Mouse (Mus musculus) embryonic stem cell, embryonic (primary cell): ENCODE results near the gene Ppm1d.

Experiments used
- CTCF ChIA-PET, 4 experiments: fragments of 300-600 bp in 2 of 4; fragments of 350-600 bp in 2 of 4; sonication (Branson Sonifier 250); formaldehyde crosslinking; loops; one replicate each; lab custom pipeline; 2022; ENCODE audit warnings: inconsistent platforms in 2 of 4; lab: Charles Lee
- POLR2A ChIA-PET, 4 experiments: fragments of 300-600 bp in 2 of 4; fragments of 350-600 bp in 2 of 4; sonication (Branson Sonifier 250); formaldehyde crosslinking; loops; one replicate each; lab custom pipeline; 2022; ENCODE audit warnings: antibody characterized with exemption in 4 of 4, inconsistent platforms in 1 of 4; lab: Charles Lee

Gene Ppm1d

GRCm38 (mm10) chr11:85311645-85312490 lies 824 bp downstream of the Ppm1d start:
- CTCF ChIA-PET = no interaction called here
- POLR2A ChIA-PET = interaction anchor here in 2 of 4 experiments (0.9 to 2.5 kb wide), 16 partner anchors 9 to 604 kb away, joined by 3 to 37 read pairs (median 6); partner anchors contain the start of genes Appbp2 (in 2 of the 2), Bcas3 (in 2 of the 2) and Usp32 (in 1 of the 2)

DNA sequence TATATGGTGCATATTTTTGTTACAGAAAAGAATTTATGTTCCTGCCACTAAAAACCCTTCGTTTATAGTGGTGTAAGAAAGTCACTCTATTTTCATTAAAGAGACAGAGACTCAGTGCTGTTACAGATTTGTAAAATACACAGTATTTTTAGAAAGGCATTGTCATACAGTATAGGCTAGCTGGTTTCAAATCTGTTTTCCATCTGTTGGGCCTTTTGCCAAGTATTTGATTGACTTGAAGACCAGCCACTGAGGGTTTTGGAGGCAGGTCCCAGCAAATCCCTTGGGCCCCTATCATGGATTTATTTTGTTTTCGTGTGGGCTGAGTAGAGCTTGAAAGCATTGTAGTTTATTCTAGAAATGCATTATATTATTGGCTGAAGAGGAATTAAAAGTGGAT lies 1.8 kb downstream of the Ppm1d start:
- POLR2A ChIA-PET = interaction anchor here in 1 of 4 experiments (1.9 kb wide), 1 partner anchor 40 kb away, joined by 7 read pairs; the partner anchor contains the start of gene Bcas3
- CTCF ChIA-PET = no interaction called here

DNA sequence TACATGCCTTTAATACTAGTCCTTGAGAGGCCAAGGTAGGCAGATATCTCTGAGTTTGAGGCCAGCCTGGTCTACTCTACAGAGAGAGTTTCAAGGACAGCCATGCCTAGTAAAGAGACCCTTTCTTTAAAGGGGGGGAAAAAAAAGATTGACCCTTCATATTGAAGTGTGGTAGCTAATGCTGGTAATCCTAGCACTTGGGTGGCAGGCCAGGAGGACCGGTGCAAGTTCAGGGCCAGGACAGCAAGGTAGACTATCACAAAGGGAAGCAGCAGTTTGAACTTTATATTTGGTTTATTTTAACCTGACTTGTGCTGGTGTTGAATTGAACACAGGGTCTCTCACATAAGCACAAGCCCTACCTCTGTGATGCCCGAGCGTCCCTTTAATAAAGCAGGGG lies 2.3 kb downstream of the Ppm1d start:
- ChIA-PET POLR2A (interaction anchor here in 2 of 4 experiments (0.7 to 2.0 kb wide), 5 partner anchors 8 to 39 kb away, joined by 3 to 7 read pairs (median 4); partner anchors contain the start of gene Bcas3 (in 2 of the 2)), CTCF (no interaction called here)

DNA sequence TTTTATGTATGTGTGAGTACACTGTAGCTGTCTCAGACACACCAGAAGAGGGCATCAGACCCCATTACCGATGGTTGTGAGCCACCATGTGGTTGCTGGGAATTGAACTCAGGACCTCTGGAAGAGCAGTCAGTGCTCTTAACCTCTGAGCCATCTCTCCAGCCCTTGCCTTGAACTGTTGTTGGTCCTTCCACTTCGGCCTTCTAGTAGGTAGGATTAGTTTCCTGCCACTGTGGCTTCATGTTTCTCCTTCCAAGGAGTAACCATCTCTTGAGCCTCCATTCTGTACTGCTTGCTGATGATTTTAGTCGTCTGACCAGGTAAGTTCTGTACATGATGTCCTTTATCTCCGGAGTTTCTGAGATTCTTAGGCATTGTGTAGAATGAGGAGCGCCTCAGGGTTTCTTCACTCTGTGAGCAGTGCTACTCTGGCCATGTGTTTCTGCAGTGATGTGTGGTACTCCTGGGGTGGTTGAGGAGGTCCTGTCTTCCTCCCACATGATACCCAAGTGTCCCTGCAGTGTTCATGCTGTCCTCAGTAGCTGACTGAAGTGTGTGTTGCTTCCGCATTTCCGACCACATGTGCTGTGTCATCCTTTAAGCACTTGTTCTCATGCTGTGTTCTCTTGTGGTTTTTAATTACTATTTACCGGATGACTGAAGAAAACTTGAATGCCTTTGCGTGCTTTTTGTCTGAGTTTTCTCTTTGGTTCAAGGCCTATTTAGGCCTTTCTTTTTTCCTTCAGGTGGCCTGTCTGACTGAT lies 12.7 kb downstream of the Ppm1d start:
- CTCF ChIA-PET = no interaction called here
- POLR2A ChIA-PET = interaction anchor here in 1 of 4 experiments (1.4 kb wide), 1 partner anchor 11 kb away, joined by 3 read pairs; no protein-coding TSS in a partner anchor

DNA sequence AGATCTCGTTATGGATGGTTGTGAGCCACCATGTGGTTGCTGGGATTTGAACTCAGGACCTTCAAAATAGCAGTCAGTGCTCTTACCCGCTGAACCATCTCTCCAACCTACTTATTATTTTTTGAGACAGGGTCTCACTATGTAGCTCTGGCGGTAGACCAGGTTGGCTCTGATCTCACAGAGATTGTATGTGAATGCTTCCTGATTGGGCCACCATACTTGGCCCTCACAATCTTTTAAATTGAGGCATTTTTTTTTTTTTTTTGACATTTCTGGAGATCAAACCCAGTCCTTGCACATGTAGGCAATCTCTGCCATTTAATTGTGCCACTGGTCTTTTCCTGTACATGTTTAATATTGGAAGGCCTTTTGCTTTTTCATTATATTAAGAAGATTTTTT lies 17.7 kb downstream of the Ppm1d start:
- ChIA-PET POLR2A (interaction anchor here in 2 of 4 experiments (1.1 to 1.8 kb wide), 3 partner anchors 18 to 24 kb away, joined by 3 to 7 read pairs (median 5); partner anchors contain the start of genes Bcas3 (in 2 of the 2) and Ppm1d (in 1 of the 2)), CTCF (interaction anchor here in 3 of 4 experiments (0.6 to 1.4 kb wide), 7 partner anchors 18 to 691 kb away, joined by 3 to 5 read pairs (median 3); partner anchors contain the start of gene Ppm1d (in 1 of the 3))

DNA sequence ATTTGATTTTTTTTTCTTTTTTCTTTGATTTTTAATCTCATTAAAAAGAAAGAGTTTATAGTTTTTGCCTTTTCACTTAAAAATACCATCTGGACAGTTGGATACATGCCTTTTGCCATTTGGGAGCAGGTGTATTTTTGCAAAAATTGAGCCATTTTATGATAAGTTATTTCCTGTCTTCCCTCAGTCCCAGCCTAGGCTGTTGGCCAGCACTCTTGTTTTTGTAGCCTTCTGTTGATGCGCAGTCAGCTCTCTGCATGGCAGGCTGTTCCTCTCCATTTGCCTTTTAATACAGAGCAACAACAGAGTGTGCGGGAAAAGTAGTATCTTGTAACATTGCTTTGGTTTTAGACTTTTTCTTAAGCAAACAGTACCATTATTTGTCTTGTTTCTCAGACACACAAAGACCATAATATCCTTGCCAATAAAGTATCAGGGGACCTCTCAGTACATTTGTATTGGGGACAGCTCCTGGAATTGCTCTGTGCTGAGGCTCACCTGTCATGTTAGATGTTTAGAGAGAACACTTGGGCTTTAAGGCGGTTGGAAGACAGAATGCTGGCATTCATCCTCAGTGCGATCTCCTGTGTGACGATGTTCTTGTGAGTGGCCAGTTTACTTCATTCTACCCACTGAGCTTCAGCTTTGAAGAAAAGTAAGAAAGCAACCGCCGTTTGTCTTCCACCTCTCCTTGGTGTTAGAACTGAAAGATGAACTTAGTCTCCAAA lies 18.3 kb downstream of the Ppm1d start:
- ChIA-PET POLR2A (interaction anchor here in 1 of 4 experiments (0.7 to 1.8 kb wide), 2 partner anchors 11 to 24 kb away, joined by 3 to 7 read pairs; partner anchors contain the start of gene Bcas3), CTCF (interaction anchor here in 2 of 4 experiments (0.6 to 1.1 kb wide), 3 partner anchors 18 to 1094 kb away, joined by 3 to 4 read pairs (median 3); partner anchors contain the start of gene Ppm1d (in 1 of the 2))

DNA sequence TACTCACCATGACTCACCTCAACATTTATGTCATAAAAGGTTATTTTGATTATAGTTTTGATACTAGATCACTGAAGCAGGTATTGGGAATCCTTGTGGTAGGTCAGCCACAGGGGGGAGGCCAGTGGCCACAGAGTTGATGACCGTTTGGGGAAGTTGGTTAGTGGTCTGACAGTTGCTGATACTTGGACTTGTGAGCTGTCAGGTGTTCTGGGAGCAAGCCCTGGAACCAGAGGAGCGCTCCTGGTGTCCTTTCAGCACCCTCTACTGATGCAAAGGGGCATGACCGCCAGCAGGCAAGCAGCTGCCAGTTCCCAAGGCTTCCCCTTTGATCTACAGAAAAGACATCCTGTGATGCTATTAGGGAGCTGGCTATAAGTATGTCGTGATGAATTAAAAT lies 23.7 kb downstream of the Ppm1d start:
- CTCF ChIA-PET = interaction anchor here (0.6 to 2.0 kb wide), 20 partner anchors 15 to 495 kb away, joined by 3 to 20 read pairs (median 4); partner anchors contain the start of genes 1700125H20Rik (in 3 of the 4) and Bcas3 (in 1 of the 4)

GRCm38 (mm10) chr11:85339173-85339831 lies 28.3 kb downstream of the Ppm1d start:
- ChIA-PET POLR2A (interaction anchor here in 2 of 4 experiments (0.6 to 1.0 kb wide), 4 partner anchors 13 to 926 kb away, joined by 3 to 10 read pairs (median 3); partner anchors contain the start of gene Bcas3 (in 1 of the 2)), CTCF (interaction anchor here in 1 of 4 experiments (0.6 kb wide), 1 partner anchor 133 kb away, joined by 6 read pairs; no protein-coding TSS in a partner anchor)

More for the DNA sequence above, 23.7 kb downstream of the Ppm1d start:
- POLR2A ChIA-PET = interaction anchor here in 3 of 4 experiments (0.6 to 1.5 kb wide), 9 partner anchors 10 to 493 kb away, joined by 3 to 6 read pairs (median 4); partner anchors contain the start of genes Bcas3 (in 3 of the 3) and Ppm1d (in 1 of the 3)

DNA sequence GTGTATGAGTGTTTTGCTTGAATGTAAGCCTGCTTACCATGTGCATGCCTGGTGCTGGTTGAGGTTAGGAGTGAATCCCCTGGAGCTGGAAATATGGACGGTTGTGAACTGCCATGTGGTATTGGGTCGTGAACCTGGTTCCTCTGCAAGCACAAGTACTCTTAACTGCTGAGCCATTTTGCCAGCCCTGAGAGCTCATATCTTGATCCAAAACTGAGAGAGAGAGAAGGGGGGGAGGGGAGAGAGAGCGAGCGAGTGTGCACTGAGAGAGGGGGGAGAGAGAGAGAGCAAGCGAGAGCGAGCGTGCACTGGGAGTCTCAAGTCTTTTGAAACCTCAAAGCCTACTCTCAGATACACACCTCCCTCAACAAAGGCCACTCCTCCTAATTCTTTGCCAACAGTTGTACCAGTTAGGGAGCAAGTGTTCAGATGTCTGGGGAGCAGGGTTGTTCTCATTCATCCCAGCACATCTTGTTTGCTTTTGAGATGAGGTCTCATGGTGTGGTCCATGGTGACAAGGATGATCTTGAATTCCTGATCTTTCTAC lies 29.1 kb downstream of the Ppm1d start:
- POLR2A ChIA-PET = interaction anchor here in 1 of 4 experiments (1.0 kb wide), 1 partner anchor 101 kb away, joined by 3 read pairs; no protein-coding TSS in a partner anchor

GRCm38 (mm10) chr11:85352539-85353380 lies 41.7 kb downstream of the Ppm1d start, which contains the start of gene Bcas3:
Gene Bcas3, plus strand, starts transcription at chr11:85353167.
- CTCF ChIA-PET = interaction anchor here (0.5 to 1.9 kb wide), 12 partner anchors 12 to 491 kb away, joined by 3 to 12 read pairs (median 4); no protein-coding TSS in a partner anchor
- POLR2A ChIA-PET = interaction anchor here (0.5 to 2.9 kb wide), 79 partner anchors 8 to 1406 kb away, joined by 3 to 37 read pairs (median 4); partner anchors contain the start of genes Appbp2 (in 3 of the 4), Ppm1d (in 3 of the 4), Cltc (in 1 of the 4) and Ggnbp2 (in 1 of the 4)

More for the DNA sequence above, 29.1 kb downstream of the Ppm1d start:
- CTCF ChIA-PET = interaction anchor here in 1 of 4 experiments (0.6 kb wide), 1 partner anchor 133 kb away, joined by 6 read pairs; no protein-coding TSS in a partner anchor

DNA sequence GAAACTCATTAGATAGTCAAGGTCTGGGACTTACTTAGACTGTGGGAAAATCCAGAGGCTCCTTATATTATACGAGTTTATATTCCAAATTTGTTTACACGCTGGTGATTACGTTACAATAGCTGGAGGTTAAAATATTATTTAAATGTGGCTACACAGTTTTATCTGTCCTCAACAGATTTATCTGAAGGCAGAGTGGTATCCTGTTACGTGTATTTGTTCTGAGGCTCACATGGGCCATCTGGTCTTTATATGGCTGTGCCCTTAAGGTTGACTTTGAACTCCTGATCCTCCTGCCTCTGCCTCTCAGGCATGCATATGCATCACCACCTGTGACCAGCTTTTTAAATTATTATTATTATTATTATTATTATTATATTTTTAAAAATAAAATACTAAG lies 42.8 kb downstream of the Ppm1d start:
- ChIA-PET POLR2A (interaction anchor here in 3 of 4 experiments (0.9 to 2.9 kb wide), 44 partner anchors 8 to 1405 kb away, joined by 3 to 37 read pairs (median 6); partner anchors contain the start of genes Appbp2 (in 3 of the 3), Ppm1d (in 3 of the 3), Cltc (in 1 of the 3) and Ggnbp2 (in 1 of the 3)), CTCF (interaction anchor here in 3 of 4 experiments (1.2 to 1.9 kb wide), 3 partner anchors 93 to 171 kb away, joined by 4 to 9 read pairs (median 4); no protein-coding TSS in a partner anchor)

DNA sequence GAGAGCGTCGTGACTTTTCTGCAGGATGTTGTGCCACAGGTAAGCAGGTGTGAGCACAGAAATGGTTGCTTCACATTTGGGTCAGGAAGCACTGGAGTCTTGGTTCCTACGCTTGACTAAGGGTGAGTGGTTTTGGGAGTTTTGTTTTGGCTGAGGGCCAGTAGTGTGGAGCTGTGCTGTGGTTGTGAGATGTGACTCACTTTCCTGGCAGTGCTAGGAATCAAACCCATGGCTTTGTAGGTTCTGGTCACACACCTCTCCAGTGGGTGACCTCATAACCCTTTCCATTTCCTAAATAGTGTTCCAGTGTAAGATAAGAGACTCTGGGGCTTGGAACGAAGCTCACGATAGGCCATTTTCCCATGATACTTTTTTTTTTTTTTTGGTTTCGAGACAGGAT lies 48.6 kb downstream of the Ppm1d start:
- POLR2A ChIA-PET = interaction anchor here in 2 of 4 experiments (0.6 to 1.4 kb wide), 3 partner anchors 10 to 42 kb away, joined by 3 to 7 read pairs (median 3); no protein-coding TSS in a partner anchor
- CTCF ChIA-PET = interaction anchor here in 1 of 4 experiments (0.7 kb wide), 1 partner anchor 446 kb away, joined by 4 read pairs; no protein-coding TSS in a partner anchor

GRCm38 (mm10) chr11:85361621-85362020 lies 50.6 kb downstream of the Ppm1d start:
- CTCF ChIA-PET = no interaction called here
- POLR2A ChIA-PET = interaction anchor here (0.8 to 3.1 kb wide), 5 partner anchors 8 to 19 kb away, joined by 3 to 17 read pairs (median 6); partner anchors contain the start of gene Bcas3 (in 3 of the 4)

- CTCF ChIA-PET = no interaction called here
- POLR2A ChIA-PET = interaction anchor here in 1 of 4 experiments (3.7 kb wide), 1 partner anchor 13 kb away, joined by 17 read pairs; the partner anchor contains the start of gene Bcas3
Observed at GRCm38 (mm10) chr11:85366168-85366567, 55.1 kb downstream of the Ppm1d start.
